Mouse (Mus musculus) myocyte (in vitro differentiated cells): Measurements from ENCODE around the gene Zfpm1.

Source experiments
- MYOG ChIP-seq, 3 experiments: IDR thresholded peaks; one replicate each; pipeline ENCODE4 v1.6.1; 2011; ENCODE audit warnings: control low read depth in 2 of 3, low read depth in 2 of 3, mild to moderate bottlenecking in 2 of 3; ENCODE audit not compliant: insufficient read length in 2 of 3, control insufficient read depth in 1 of 3, insufficient read depth in 1 of 3
- POLR2A ChIP-seq: IDR thresholded peaks from one replicate; pipeline ENCODE4 v1.6.1; 2011; ENCODE audit warnings: low read depth, mild to moderate bottlenecking, control low read depth, moderate library complexity; ENCODE audit not compliant: insufficient read length
- POLR2AphosphoS2 ChIP-seq: IDR thresholded peaks from one replicate; pipeline ENCODE4 v1.6.1; 2011; ENCODE audit warnings: low read depth, control low read depth; ENCODE audit not compliant: insufficient read length
- REST ChIP-seq: IDR thresholded peaks from one replicate; pipeline ENCODE4 v1.6.1; 2011; ENCODE audit warnings: mild to moderate bottlenecking, control low read depth, moderate library complexity; ENCODE audit not compliant: insufficient read depth, insufficient read length
- TCF12 ChIP-seq: IDR thresholded peaks from one replicate; pipeline ENCODE4 v1.6.1; 2011; ENCODE audit warnings: mild to moderate bottlenecking, control low read depth; ENCODE audit not compliant: poor library complexity, insufficient read depth, severe bottlenecking
- USF1 ChIP-seq: IDR thresholded peaks from one replicate; pipeline ENCODE4 v1.6.1; 2011; ENCODE audit warnings: low read depth, mild to moderate bottlenecking, control low read depth, moderate library complexity

DNA sequence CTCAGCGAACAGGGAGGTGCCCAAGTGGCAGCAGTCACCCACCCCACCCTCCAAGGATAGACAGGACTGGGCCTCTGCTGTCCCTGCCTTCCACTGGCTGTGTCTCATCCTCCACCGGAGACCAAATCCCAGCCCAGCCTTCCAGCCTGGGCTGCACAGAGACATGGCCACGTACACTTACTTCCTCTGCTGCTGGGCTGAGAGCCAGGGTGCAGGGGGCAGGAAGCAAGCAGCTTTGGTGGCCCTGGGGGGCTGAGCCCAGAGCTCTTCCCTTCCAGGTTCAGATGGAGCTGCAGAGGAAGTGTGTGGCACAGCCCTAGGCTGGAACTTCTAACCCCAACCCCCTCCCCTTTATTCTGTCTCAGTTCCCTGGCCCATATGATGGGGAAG is 49.2 kb downstream of the Zfpm1 start:
- TF ChIP-seq TCF12 = no peak
- TF ChIP-seq USF1 = no peak
- no peak for TF ChIP-seq MYOG (IDR thresholded peaks at IDR 0.05; ENCODE audit: control insufficient read depth in 1 of 3, insufficient read depth in 1 of 3, insufficient read length in 2 of 3, low read depth in 2 of 3)
- TF ChIP-seq POLR2A = no peak
- TF ChIP-seq REST = no peak
- TF ChIP-seq POLR2AphosphoS2 = no peak
